Mouse (Mus musculus): Measurements from ENCODE around the gene Wdr83.

DNA sequence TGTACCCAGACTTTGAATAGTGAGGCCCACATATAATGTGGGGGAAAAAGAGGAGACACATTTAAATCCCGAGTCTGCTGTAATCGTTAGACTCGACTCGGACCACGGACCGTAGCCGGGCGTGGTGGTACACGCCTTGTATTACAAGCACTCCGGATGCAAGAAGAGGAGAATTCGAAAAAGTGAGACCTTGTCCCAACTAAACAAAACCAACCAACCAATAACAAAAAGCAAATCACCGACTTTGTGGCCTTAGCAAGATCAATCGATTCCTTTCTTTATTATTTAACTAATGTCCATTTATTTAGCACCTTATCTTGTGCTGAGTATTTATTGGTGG lies 53.6 kb downstream of the Wdr83 start:
- TF ChIP-seq CTCF (IDR thresholded peaks at IDR 0.05; ENCODE audit: control insufficient read depth, insufficient read depth, insufficient replicate concordance, low read depth, low read length) (no peak), POLR2A (IDR thresholded peaks at IDR 0.05; ENCODE audit: control insufficient read depth, low read depth, low read length) (no peak)

Measured in testis, adult 2 months (tissue).